Mouse (Mus musculus): ENCODE measurements around the gene Itpr1.

DNA sequence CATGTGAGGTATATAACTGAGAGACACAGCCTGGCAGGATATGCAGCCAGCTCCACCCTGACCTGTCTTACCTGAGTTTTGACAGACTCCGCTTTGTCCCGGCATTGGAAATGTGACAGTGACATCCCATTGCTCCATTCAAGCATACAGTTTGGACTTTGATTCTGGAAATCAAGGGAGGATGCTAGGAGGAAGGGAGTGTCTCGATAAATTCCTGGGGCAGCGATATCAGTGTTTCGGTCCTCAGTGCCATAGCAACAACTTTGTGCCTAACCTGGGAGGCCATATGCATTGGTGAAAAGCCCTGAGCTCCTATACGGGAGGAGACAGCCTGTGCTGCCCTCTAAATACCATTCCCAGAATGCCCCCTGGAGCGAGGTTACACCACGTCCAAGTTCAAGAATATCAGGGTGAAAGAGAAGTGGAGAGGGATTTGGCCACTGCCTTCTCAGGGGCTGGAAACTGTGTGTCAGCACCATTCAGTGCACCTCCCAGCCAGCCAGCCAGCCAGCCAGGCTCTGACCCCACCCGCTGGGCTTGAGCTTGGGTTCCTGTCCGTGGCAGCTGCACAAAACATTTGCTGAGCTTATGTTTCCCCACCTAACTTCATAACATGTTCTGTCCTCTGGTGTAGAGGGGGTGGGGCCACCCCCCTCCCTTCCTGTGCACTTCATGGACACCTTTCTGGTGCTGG lies 319.7 kb downstream of the Itpr1 start:
- TF ChIP-seq POLR2A (IDR thresholded peaks at IDR 0.05; ENCODE audit: insufficient read depth, low read depth, low read length) = no peak
- TF ChIP-seq CTCF (IDR thresholded peaks at IDR 0.05; ENCODE audit: insufficient read depth, low read depth, low read length) = no peak

Measured in olfactory bulb, adult 2 months (tissue).